Mouse (Mus musculus) lung, postnatal 0 days (tissue): Measurements from ENCODE around the gene Tmem238. TPM values are rescaled to one million over a fixed set of nuclear protein-coding genes. Genes with fewer than 3 reads are reported as not detected.
"Not testable (repeated sequence)": the region's sequence is repeated elsewhere in the genome, so short reads cannot be mapped to it uniquely, and the experiment has no call there.

ENCODE experiments used
- ATAC-seq: fragments of 200-750 bp; cut with Nextera tagmentation; 2 replicates; pipeline ENCODE4 v1.8.0; 2017; ENCODE audit warnings: moderate library complexity
- DNase-seq: peaks from one replicate; pipeline ENCODE4 v3.0.0-alpha.2; 2016; ENCODE audit warnings: low spot score
- H3K27ac ChIP-seq: fragments of 300-500 bp; sonication (generic); 2 replicates; pipeline ENCODE4 v1.5.1; 2014; ENCODE audit warnings: antibody characterized with exemption, mild to moderate bottlenecking, low read length, mixed read lengths
- H3K27me3 ChIP-seq: fragments of 300-500 bp; sonication (generic); replicated peaks from 2 replicates; pipeline ENCODE4 v1.6.1; 2014; ENCODE audit warnings: low read length, mixed read lengths; ENCODE audit not compliant: insufficient read depth
- H3K36me3 ChIP-seq: fragments of 300-500 bp; sonication (generic); 2 replicates; pipeline ENCODE4 v1.6.1; 2014; ENCODE audit warnings: low read length, mixed read lengths; ENCODE audit not compliant: insufficient read depth
- H3K4me1 ChIP-seq: fragments of 300-500 bp; sonication (generic); 2 replicates; pipeline ENCODE4 v1.6.1; 2014; ENCODE audit warnings: antibody characterized with exemption, low read depth, low read length, mixed read lengths; ENCODE audit not compliant: insufficient read depth
- H3K4me2 ChIP-seq: fragments of 300-500 bp; sonication (generic); replicated peaks from 2 replicates; pipeline ENCODE4 v1.6.1; 2014; ENCODE audit warnings: low read depth, mild to moderate bottlenecking, low read length, moderate library complexity, mixed read lengths
- H3K4me3 ChIP-seq: fragments of 300-500 bp; sonication (generic); 2 replicates; pipeline ENCODE4 v1.5.1; 2014; ENCODE audit warnings: low read depth, low read length
- H3K9ac ChIP-seq: fragments of 300-500 bp; sonication (generic); replicated peaks from 2 replicates; pipeline ENCODE4 v1.6.1; 2014; ENCODE audit warnings: low read depth, mild to moderate bottlenecking
- H3K9me3 ChIP-seq: fragments of 300-500 bp; sonication (generic); 2 replicates; pipeline ENCODE4 v1.6.1; 2016; ENCODE audit warnings: low read length, mixed read lengths
- CTCF ChIP-seq: IDR thresholded peaks from 2 replicates; pipeline ENCODE4 v1.5.1; 2016; ENCODE audit warnings: antibody characterized with exemption, mild to moderate bottlenecking
- EP300 ChIP-seq: IDR thresholded peaks from 2 replicates; pipeline ENCODE4 v1.6.1; 2016; ENCODE audit warnings: antibody characterized with exemption, mild to moderate bottlenecking, control low read depth
- WGBS: fragments of 180-500 bp; shearing (Covaris S2); extraction: QIAGEN DNeasy Blood & Tissue Kit; methylation state at CpG from one replicate; pipeline ENCODE4 v1.1.7; 2014; 5-methylcytosine and 5-hydroxymethylcytosine counted together
- polyA plus RNA-seq: library from polyadenylated mRNA; unstranded; fragments of >200 nt; fragmentation: Nextera tagmentation; extraction: Ambion mirVana; gene quantifications from 2 replicates; pipeline ENCODE4 v1.2.1, GENCODE M21; 2015

Gene Tmem238
- polyA plus RNA-seq, 1 experiment from 2014 or later, result 45.4 TPM

DNA sequence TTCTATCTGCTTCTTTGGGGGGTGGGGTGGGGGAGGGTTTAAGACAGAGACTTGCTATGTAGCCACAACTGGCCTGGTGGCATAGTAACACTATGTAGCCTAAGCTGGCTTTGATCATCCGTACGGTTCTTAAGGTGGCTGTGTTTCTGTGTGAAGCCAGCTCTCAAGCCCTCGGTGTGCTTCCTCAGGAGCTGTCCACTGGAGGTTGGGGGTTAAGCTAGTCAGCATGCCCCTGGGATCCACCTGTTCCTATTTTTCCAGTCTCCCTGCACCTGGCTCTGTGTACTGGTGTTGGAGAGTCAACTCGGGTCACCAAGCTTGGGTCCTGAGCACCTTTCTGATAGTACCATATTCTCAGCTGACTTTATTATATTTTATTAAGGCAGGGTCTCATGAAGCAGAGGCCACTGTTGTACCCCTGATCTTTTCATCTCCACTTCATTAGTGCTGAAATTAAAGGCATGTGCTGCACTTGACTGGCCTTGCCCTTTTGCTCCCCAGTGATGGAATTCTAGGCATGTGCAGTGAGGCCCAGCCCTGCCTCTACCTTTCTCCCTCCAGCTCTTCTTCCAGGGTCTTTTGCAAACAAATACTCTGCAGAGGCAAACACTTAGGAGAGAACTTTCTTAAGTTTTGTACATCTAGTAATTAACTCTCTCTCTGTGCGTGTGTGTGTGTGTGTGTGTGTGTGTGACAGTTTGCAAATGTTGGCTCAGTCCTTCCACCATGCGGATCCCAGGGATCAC, 32.9 kb upstream of the Tmem238 start:
- WGBS, result 34% methylated on average over 6 of the region's 6 CpGs
- H3K27ac ChIP-seq, result peak overlapping the region; percentile 80
- no peaks in the 10 kb centered on the region for H3K27me3 ChIP-seq
- H3K4me3 ChIP-seq, result no peak overlapping the region
- H3K36me3 ChIP-seq, result no peaks in the 10 kb centered on the region
- TF ChIP-seq EP300, result peak; percentile 57
- TF ChIP-seq CTCF, result no peak
- DNase-seq, result peak; percentile 69
- H3K4me2 ChIP-seq, result no peak overlapping the region
- H3K9ac ChIP-seq, result no peak overlapping the region
- no peaks in the 10 kb centered on the region for H3K9me3 ChIP-seq
- peak; percentile 86 for ATAC-seq
- 0 out of 2 replicates have a peak, but pooled peaks cover 5% of the 10 kb centered on the region for H3K4me1 ChIP-seq

DNA sequence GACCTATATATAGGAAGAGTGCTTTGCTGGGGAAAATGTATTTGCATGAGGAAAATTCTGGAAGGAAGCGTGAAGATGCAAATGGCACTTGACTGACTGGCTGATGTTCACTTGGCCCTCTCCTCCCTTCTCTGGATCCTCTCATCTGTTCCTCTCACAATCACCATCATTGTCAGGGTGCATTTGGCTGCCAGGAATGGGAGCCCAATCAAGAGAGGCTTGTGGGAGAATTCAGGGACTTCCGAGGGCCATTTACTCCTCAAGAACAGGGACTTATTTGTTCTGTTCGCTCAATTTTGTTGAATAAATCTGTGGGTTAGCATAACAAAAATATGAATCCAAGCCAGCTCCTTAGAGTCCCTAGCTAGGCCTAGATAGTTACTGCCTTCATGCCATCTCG, 32.2 kb upstream of the Tmem238 start:
- Histone ChIP-seq H3K9me3 (no peaks in the 10 kb centered on the region), H3K9ac (no peak overlapping the region), H3K4me2 (no peak overlapping the region), H3K36me3 (no peaks in the 10 kb centered on the region), H3K4me3 (no peak overlapping the region), H3K27ac (peak overlapping the region; percentile 80), H3K27me3 (no peaks in the 10 kb centered on the region), H3K4me1 (0 out of 2 replicates have a peak, but pooled peaks cover 5% of the 10 kb centered on the region)
- ATAC-seq, result no peak
- no peak for DNase-seq
- WGBS, result 50% methylated on average over 4 of the region's 4 CpGs
- TF ChIP-seq EP300 (no peak), CTCF (no peak)

GRCm38 (mm10) chr7:4820925-4821324, 31.5 kb upstream of the Tmem238 start:
- H3K9me3 ChIP-seq, H3K36me3 ChIP-seq, H3K4me1 ChIP-seq, ATAC-seq, H3K27ac ChIP-seq, H3K9ac ChIP-seq, H3K4me3 ChIP-seq, H3K4me2 ChIP-seq, DNase-seq, H3K27me3 ChIP-seq: not testable (repeated sequence)
- 89% methylated on average over 7 of the region's 7 CpGs for WGBS

GRCm38 (mm10) chr7:4816559-4816958, 27.1 kb upstream of the Tmem238 start:
- no peaks in the 10 kb centered on the region for H3K9me3 ChIP-seq
- no peak overlapping the region for H3K4me3 ChIP-seq
- TF ChIP-seq CTCF (no peak), EP300 (peak; percentile 84)
- H3K36me3 ChIP-seq, result no peaks in the 10 kb centered on the region
- no peak overlapping the region for H3K4me2 ChIP-seq
- DNase-seq (peak; percentile 78), ATAC-seq (no peak; the same call in 1 of the 2 replicates)
- H3K27me3 ChIP-seq, result no peaks in the 10 kb centered on the region
- peak overlapping the region; percentile 35; the same call in 1 of the 2 replicates for H3K27ac ChIP-seq
- peaks cover 5% of the 10 kb centered on the region; the same call in 1 of the 2 replicates for H3K4me1 ChIP-seq
- no peak overlapping the region for H3K9ac ChIP-seq

- WGBS, result 21% methylated on average over 8 of the region's 8 CpGs
Observed at GRCm38 (mm10) chr7:4813105-4813791, 23.8 kb upstream of the Tmem238 start.

GRCm38 (mm10) chr7:4812303-4813104, 23.0 kb upstream of the Tmem238 start, which contains the start of gene Ube2s:
Ube2s (minus strand) TSS chr7:4812590.
- ATAC-seq, result peak; percentile 97
- under 1% methylated on average over 62 of the region's 62 CpGs for WGBS
- peak; percentile 44 for TF ChIP-seq CTCF
- peak; percentile 72; the same call in 1 of the 2 replicates for TF ChIP-seq EP300
- peaks cover 2% of the 10 kb centered on the region; the same call in 1 of the 2 replicates for H3K4me1 ChIP-seq
- H3K36me3 ChIP-seq, result no peaks in the 10 kb centered on the region; the same call in 1 of the 2 replicates
- H3K4me3 ChIP-seq, result peak within 1 kb of the TSS; percentile 97
- H3K9ac ChIP-seq, result peak within 1 kb of the TSS; percentile 94
- H3K27me3 ChIP-seq, result no peaks in the 10 kb centered on the region
- peak; percentile 100 for DNase-seq
- H3K9me3 ChIP-seq, result no peaks in the 10 kb centered on the region
- peak within 1 kb of the TSS; percentile 78 for H3K4me2 ChIP-seq
- peak within 1 kb of the TSS; percentile 96 for H3K27ac ChIP-seq

More at GRCm38 (mm10) chr7:4813105-4813791, 23.8 kb upstream of the Tmem238 start:
- Histone ChIP-seq H3K4me2 (peak overlapping the region; percentile 55), H3K36me3 (no peaks in the 10 kb centered on the region), H3K27ac (peak overlapping the region; percentile 95), H3K4me1 (peaks cover 5% of the 10 kb centered on the region; the same call in 1 of the 2 replicates), H3K9me3 (no peaks in the 10 kb centered on the region), H3K27me3 (no peaks in the 10 kb centered on the region), H3K9ac (no peak overlapping the region), H3K4me3 (peak overlapping the region; percentile 97)
- TF ChIP-seq CTCF (no peak), EP300 (no peak)
- DNase-seq, result no peak
- ATAC-seq, result no peak
